Mouse (Mus musculus) spleen, adult 2 months (tissue): ENCODE measurements at regions not wholly inside any gene's neighbourhood (a gene's known extent, or its start where the extent isn't known, plus 50 kb on each side); places are given as distances from the start of the nearest gene placed in this dataset.
"Not testable (repeated sequence)": the region's sequence is repeated elsewhere in the genome, so short reads cannot be mapped to it uniquely, and the experiment has no call there.

Experiments used
- DNase-seq, 2 experiments: peaks; one replicate each; pipeline versions ENCODE4 v3.0.0 to v3.0.0-alpha.2; 2012 to 2021; ENCODE audit warnings: low spot score in 2 of 2, low read depth in 1 of 2
- H3K27ac ChIP-seq: fragments of 200-500 bp; 2 replicates; pipeline ENCODE4 v1.5.1; 2012; ENCODE audit warnings: low read length, inconsistent platforms; ENCODE audit not compliant: insufficient read depth
- H3K27me3 ChIP-seq: fragments of 200-500 bp; 2 replicates; pipeline ENCODE4 v1.6.1; 2012; ENCODE audit warnings: mild to moderate bottlenecking, moderate library complexity, low read length, inconsistent platforms; ENCODE audit not compliant: control insufficient read depth, insufficient read depth
- H3K36me3 ChIP-seq: fragments of 200-500 bp; 2 replicates; pipeline ENCODE4 v1.6.1; 2012; ENCODE audit warnings: mild to moderate bottlenecking, low read length, inconsistent platforms; ENCODE audit not compliant: control insufficient read depth, insufficient read depth
- H3K4me1 ChIP-seq: fragments of 200-500 bp; 2 replicates; pipeline ENCODE4 v1.6.1; 2011; ENCODE audit warnings: inconsistent platforms; ENCODE audit not compliant: control insufficient read depth, insufficient read depth, insufficient read length
- H3K4me3 ChIP-seq: fragments of 200-500 bp; 2 replicates; pipeline ENCODE4 v1.5.1; 2011; ENCODE audit warnings: mild to moderate bottlenecking, inconsistent platforms; ENCODE audit not compliant: insufficient read depth, insufficient read length; ENCODE audit errors: extremely low read depth
- CTCF ChIP-seq: fragments of 200-500 bp; IDR thresholded peaks from 2 replicates; pipeline ENCODE4 v1.5.1; 2011; ENCODE audit warnings: mild to moderate bottlenecking, inconsistent platforms; ENCODE audit not compliant: insufficient read depth, insufficient read length, insufficient replicate concordance; ENCODE audit errors: extremely low read depth
- POLR2A ChIP-seq: fragments of 200-500 bp; IDR thresholded peaks from 2 replicates; pipeline ENCODE4 v1.6.1; 2011; ENCODE audit warnings: low read depth, low read length, inconsistent platforms
- WGBS: fragments of 180-500 bp; shearing (Covaris S2); methylation state at CpG from one replicate; pipeline ENCODE4 v1.1.7; 2018; 5-methylcytosine and 5-hydroxymethylcytosine counted together

DNA sequence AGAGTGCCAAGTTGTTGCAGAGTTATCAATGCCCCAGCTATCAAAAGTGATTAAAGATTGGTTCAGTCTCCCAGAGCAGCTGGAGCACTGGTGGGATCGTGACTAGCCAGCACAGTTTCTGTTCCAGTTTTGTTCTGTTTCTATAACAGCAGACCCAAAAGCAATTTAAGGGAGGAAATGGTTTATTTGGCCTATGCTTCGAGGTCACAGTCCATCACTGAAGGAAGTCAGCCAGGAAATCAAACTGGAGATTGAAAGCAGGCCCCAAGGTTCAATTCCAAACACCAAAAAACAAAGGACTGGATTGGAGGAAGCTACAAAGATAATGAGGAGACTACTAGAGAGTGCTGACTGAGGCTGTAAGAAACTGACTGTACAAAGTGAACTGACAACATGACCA, 107.6 kb upstream of the Trim24 start:
- TF ChIP-seq POLR2A, result no peak
- no peak for TF ChIP-seq CTCF
- 55% methylated on average over 2 of the region's 2 CpGs for WGBS
- no peak overlapping the region for H3K27ac ChIP-seq

DNA sequence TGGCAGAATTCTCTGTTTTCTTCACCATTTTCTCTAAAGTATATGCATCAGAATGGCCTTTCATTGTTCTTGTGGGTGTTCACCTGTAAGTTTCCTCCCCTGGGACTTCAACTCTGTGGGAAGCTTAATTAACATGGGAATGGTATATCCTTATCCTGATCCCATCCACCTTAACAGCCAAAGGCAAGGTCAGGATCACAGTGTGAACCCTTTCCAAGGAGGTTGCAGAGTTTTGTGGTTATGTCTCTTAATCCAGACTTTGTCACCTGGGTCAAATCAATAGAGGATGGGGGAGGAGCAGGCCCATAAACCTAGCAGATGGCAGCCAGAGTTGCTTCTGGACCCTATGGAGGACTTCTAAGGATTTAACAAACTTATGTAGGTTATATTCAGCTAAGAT, 102.9 kb upstream of the Trim24 start:
- no peak overlapping the region for H3K27ac ChIP-seq
- no peak for DNase-seq
- no peak for TF ChIP-seq CTCF
- no peak for TF ChIP-seq POLR2A

More for the DNA sequence above, 107.6 kb upstream of the Trim24 start:
- Histone ChIP-seq H3K4me3 (no peak overlapping the region), H3K27me3 (no peaks in the 10 kb centered on the region), H3K36me3 (no peaks in the 10 kb centered on the region), H3K4me1 (no peaks in the 10 kb centered on the region)
- no peak for DNase-seq

DNA sequence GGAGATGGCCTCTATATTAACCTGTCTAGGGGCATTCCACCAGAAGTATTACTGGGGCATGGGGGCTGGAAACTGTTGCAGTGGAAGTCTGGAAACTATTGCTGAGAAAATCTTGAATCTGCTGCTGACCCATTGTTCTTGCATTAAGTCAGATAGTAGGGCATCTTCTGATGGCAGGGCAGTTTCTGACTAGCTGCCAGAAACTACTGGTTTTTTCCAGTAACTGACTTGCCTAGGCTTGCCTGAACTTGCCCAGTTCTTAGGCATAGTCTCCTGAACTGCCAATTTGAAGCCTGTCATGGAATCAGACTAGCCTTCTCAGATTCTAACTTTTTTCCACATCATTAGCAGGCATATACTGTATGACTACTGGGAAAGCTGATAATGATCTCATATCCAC, 97.3 kb upstream of the Trim24 start:
- no peak for TF ChIP-seq POLR2A
- DNase-seq, result no peak
- Histone ChIP-seq H3K4me1 (no peaks in the 10 kb centered on the region), H3K27ac (no peak overlapping the region), H3K36me3 (no peaks in the 10 kb centered on the region), H3K27me3 (no peaks in the 10 kb centered on the region), H3K4me3 (no peak overlapping the region)

More for the DNA sequence above, 102.9 kb upstream of the Trim24 start:
- Histone ChIP-seq H3K4me3 (no peak overlapping the region), H3K36me3 (no peaks in the 10 kb centered on the region), H3K4me1 (no peaks in the 10 kb centered on the region), H3K27me3 (no peaks in the 10 kb centered on the region)

DNA sequence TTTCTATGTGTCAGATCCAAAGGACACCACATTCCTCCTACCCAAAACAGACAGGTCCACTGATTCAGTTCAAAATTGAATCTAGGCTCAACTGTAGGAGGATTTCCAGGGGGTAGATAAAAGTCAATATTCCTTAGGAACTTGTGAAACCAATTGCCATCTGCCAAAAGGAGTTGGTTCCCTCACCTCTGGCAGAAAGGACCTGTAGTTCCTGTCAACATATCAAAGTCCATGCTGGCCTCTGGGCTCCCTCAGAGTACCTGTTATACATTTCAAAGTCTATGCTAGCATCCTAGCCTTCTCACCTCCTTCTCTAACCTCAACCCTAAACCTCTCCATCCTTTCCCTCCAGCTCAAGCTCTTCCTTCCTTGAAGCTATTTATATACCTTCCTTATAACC, 95.5 kb upstream of the Trim24 start:
- no peak for TF ChIP-seq CTCF
- TF ChIP-seq POLR2A, result no peak
- H3K4me3 ChIP-seq, result no peak overlapping the region
- no peak overlapping the region for H3K27ac ChIP-seq
- H3K4me1 ChIP-seq, result no peaks in the 10 kb centered on the region
- no peaks in the 10 kb centered on the region for H3K27me3 ChIP-seq
- DNase-seq, result no peak
- no peaks in the 10 kb centered on the region for H3K36me3 ChIP-seq

DNA sequence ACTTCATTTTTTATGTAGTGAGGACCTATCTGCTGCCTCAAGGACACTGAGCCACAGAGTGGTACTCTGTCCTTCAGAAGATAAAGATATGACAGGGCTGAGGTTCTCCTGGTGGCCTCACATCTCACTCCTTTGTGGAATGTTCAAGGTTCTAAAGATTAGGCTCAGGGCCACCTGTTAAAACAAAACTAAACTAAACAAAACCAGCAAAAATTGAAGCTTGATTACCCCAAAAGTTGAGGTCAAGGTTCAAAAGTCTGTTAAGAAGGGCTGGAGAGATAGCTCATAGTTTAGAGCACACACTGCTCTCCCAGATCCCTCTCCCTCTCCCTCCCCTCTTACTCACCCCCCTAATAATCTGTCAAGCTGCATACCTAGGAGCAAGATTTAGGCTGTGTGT, 90.7 kb upstream of the Trim24 start:
- H3K27ac ChIP-seq, result no peak overlapping the region
- H3K36me3 ChIP-seq, result no peaks in the 10 kb centered on the region
- TF ChIP-seq CTCF (no peak), POLR2A (no peak)
- no peak overlapping the region for H3K4me3 ChIP-seq
- no peaks in the 10 kb centered on the region for H3K27me3 ChIP-seq
- no peak for DNase-seq
- no peaks in the 10 kb centered on the region for H3K4me1 ChIP-seq

DNA sequence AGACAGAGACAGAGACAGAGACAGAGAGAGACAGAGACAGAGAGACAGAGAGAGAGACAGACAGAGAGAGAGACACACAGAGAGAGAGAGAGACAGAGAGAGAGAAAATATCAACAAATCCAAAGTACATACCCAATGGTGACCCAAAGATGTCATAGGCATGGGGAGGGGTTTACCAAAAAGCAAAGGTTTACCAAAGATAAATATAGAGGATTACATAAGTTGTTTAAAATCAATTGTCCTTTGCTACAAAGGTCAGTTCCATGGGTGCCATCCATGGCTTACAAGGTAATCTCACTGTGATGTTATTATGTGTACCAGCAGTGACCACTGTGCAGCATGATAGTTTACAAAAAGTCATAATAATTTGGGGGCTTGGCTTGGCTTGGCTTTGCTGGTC, 88.7 kb upstream of the Trim24 start:
- Histone ChIP-seq H3K4me3 (no peak overlapping the region), H3K4me1 (no peaks in the 10 kb centered on the region), H3K27ac (no peak overlapping the region), H3K36me3 (no peaks in the 10 kb centered on the region), H3K27me3 (no peaks in the 10 kb centered on the region)
- no peak for TF ChIP-seq CTCF
- TF ChIP-seq POLR2A, result no peak
- no peak for DNase-seq

DNA sequence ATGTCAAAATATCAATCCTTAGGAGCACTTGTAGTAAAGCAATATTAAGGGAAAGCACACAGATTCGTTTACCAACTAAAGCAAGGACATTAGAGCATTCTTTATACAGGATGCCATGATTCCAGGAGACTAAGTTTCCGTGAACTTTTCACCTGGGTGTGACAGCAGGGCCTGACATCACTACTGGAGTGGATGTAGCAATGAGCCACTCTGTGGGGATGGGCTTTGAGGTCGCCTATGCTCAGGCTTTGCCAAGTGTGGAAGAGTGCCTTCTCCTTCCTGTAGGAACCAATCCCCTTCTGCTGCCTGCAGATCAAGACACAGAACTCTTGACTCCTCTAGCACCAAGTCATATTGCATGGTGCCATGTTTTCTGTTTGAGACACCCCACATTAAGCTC, 85.3 kb upstream of the Trim24 start:
- not testable (repeated sequence) for H3K27ac ChIP-seq, H3K4me1 ChIP-seq

DNA sequence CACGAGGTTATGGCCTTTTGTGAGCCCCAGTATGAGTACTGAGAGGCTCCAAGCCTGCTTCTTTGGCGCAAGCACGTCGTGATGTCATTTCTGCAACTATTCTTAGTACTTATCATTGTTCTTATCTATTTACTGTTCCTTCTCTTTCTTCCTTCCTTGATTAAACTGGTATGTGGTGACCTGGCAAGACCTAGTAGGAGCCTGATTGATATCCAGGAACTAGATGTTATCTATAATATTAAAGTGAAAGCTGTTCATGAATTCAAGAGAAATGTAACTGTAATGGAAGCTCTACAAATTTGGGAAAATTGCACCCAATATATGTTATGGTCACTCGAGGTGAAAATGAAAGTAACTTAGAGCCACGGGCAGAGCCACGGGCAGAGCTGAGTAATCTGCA, 84.9 kb upstream of the Trim24 start:
- WGBS, result 80% methylated on average over 7 of the region's 7 CpGs

More for the DNA sequence above, 85.3 kb upstream of the Trim24 start:
- WGBS, result 93% methylated on average over 3 of the region's 3 CpGs
- DNase-seq, H3K27me3 ChIP-seq, H3K4me3 ChIP-seq, H3K36me3 ChIP-seq: not testable (repeated sequence)

DNA sequence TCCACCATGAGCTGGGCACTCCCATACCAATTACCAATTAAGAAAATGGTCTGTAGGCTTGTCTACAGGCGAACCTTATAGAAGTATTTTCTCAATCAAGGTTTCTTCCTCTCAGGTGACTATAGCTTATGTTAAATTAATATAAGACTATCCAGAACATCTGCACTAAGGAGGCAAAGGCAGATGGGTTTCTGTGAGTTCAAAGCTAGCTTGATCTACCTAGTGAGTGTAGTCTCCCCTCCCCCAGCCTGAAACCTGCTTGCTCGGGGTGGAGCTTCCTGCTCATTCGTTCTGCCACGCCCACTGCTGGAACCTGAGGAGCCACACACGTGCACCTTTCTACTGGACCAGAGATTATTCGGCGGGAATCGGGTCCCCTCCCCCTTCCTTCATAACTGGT, 82.8 kb upstream of the Trim24 start:
- not testable (repeated sequence) for H3K27ac ChIP-seq, H3K4me1 ChIP-seq, DNase-seq, H3K27me3 ChIP-seq, H3K36me3 ChIP-seq, H3K4me3 ChIP-seq
- 81% methylated on average over 4 of the region's 8 CpGs for WGBS

More for the DNA sequence above, 84.9 kb upstream of the Trim24 start:
- Histone ChIP-seq H3K27me3 (no peaks in the 10 kb centered on the region), H3K27ac (no peak overlapping the region), H3K4me1 (no peaks in the 10 kb centered on the region), H3K4me3 (no peak overlapping the region), H3K36me3 (no peaks in the 10 kb centered on the region)
- no peak for TF ChIP-seq POLR2A
- TF ChIP-seq CTCF, result no peak
- no peak for DNase-seq
